Mouse (Mus musculus): ENCODE results near the gene Tubg1.
"Not testable (repeated sequence)": the region's sequence is repeated elsewhere in the genome, so short reads cannot be mapped to it uniquely, and the experiment has no call there.

Gene Tubg1

DNA sequence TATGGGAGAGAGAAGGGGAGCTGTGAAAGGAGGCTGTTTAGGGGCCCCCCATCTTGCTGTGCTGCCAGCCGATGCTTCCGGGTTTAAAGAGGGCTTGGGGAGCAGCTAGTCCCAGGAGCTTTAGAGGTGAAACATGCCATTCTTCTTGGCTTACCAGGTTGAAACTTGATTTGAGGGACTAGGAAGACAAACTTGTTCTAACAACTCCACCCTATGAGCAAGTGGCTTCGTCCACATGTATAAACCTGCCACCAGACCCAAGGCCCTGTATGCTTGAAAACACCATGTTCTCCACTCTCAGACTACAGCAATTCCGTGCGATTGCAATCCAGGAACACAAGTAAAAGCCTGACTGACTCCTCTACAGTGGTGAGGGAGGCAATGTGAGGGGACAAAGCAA, 16.7 kb upstream of the Tubg1 start:
- no peak for DNase-seq

DNA sequence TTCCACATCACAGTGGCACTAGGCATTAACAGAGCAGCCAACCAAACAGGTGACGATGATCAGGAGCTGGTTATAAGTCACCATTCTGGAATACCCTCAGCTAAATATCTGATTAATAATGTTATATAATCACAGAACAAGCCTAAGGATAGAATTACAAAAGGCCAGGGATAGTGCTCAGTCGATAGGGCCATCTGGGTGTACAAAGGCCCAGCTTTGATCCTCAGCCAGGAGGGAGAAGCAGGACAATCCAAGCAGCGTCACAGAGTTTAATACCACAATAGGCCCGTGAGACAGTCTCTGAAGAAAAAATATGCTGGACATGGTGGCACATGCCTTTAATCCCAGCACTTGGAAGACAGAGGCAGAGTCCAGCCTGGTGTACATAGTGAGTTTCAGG, 10.4 kb upstream of the Tubg1 start:
- DNase-seq: no peak

DNA sequence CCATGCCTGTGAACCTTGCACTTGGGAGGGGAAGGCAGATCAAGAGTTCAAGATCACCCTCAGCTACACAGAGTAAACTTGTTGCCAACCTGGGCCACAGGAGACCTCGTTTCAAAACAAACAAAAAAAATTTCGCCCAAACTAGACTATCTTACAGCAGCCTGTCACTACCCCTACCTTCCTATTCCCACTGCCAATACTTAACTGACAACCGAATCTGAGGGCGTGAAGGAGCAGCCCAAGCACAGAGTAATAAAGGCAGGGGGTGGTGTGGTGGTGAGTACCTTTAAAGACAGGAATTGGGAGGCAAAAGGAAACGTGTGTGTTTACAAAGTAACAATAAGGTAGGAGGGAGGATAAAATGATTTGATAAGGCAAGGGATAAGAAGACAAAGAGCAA, 9.0 kb upstream of the Tubg1 start:
- DNase-seq: no peak

DNA sequence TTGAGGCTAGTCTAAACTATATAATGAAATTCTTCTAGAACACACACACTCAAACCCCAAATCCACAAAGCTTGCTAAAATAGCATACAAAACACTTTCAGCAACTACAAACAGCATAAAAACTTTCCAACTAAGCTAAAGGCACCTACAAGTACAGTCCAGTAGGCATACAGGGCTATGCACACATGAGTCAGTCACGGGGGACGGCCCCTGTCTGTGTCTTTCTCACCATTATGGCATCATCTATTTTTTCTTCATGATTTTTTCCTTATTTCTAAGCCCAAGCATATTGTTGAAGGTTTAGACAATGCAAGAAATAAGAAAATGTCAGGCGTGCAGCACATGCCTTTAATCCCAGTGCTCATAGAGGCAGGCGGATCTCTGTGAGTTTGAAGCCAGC, 8.6 kb upstream of the Tubg1 start:
- DNase-seq: no peak

DNA sequence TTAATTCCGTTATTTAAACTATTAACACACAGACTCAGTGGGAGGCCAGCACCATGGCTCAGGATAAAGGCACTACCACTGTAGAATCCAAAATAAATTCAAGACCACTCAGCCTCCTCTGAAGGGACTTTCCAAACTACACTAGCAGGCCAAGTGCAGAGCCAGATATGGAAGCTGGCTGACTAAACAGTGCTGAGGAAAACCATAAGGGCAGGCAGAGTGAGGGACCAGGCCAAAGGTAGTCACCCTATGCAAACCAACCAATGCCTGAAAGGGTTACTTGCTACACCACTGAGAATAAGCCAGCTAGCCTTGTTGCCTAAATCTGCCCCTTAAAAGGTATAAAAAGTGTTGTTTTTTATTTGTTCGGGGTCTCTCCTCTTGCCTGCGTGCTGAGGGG, 7.6 kb upstream of the Tubg1 start:
- no peak for DNase-seq

DNA sequence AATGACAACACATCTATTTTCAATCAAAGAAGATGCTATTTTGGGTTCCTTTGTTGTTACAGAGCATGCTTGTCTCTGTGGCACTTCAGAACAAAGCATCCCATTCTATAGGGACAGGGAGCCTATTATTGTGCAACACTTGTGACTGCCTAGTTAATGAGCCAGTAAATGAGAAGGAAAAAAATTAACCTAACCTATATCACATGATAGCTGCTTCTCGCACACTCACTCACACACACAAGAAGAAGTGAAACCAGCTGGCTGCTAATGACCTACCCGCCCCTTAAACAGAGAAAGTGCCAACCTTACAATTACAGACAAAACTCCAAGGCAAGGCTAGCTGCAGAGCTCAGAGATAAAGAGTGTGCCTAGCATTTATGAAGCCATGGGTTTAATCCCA, 4.2 kb upstream of the Tubg1 start:
- peak in 1 of 2 experiments; percentile 12 for DNase-seq

DNA sequence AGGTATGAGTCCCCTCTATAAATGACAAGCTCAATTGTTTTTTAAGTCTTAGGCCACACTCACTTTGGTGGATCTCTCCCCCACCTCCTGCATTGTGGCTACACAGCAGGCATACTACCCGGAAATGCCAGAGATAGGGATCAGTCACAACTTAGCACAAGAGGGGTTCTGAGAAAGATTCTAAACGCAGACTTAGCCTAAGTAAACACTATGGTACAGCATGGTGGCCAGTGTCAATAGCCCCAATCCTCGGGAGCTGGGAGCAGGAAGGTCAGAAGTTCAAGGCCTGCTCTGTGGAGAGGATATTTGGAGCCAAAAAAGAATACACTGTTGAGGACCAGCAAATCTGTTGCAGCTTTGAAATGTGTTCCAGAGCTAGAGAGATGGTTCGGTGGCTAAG, 1.6 kb upstream of the Tubg1 start:
- no peak for DNase-seq

DNA sequence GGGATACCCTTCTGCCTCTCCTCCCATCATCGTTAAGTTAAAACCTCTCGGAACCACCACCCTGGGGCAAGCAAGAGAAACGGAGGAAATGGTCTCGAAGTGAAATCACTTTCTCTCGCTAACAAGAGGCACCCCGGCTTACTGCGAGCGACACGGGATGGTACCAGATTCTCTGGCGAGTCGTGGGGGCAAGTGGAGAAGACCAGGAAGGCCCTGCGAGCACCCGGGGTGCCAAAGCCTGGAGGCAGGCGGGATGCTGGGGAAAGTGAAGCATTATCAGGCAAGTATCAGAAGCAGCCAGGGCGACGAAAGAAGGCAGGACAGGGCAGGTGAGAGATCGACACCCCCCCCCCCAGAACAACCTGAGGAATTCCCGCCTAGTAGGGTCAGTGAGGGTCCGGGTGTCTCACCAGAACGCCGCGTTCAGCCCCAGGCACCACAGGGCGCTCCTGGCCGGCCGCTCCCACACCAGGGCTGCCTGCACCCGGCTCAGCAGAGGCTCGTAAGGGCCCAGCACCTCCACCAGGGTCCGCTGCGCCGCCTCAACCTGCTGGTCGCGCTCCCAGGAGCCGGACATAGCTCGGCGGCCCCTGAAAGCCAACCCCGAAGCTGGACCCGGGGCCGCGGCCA, 492 bp upstream of the Tubg1 start:
- no peak for DNase-seq

DNA sequence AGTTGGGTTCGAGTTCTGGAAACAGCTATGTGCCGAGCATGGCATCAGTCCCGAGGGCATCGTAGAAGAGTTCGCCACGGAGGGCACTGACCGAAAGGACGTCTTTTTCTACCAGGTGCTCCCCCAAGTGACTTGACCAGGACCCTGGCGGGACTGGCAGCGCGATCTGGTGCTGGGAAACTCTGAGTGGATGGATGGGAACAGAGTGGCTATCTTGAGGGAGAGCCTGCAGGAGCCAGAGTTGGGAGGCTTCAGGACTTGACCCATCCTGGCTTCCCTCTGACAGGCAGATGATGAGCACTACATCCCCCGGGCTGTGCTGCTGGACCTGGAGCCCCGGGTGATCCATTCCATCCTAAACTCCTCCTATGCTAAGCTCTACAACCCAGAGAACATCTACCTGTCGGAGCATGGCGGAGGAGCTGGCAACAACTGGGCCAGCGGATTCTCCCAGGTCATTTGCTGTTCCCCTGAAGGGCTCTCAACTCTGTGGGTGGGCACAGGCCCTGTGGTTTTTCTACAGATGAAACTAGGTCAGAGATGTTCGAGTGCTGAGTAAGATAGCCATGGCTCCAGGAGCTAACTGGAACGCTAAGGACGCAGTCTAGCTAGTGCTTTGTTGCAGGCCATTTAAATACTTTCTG, 929 bp downstream of the Tubg1 start:
- no peak for DNase-seq

DNA sequence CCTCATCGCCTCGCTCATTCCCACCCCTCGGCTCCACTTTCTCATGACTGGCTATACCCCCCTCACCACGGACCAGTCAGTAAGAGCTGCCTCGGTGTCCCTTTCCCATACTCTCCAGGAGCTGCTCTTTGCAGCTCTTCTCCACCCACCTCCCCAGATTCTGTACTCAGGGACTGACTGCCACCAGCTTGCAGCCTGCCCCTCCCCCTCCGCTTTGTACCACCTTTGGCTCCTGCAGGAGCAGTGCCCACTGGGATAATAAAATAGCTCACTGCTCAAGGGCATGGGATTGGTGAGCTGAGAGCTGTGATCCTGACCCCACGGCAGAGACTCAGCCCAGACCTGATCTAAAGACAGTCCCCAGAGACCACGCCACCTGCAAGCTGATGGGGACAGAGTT, 4.8 kb downstream of the Tubg1 start:
- DNase-seq: peak in 1 of 2 experiments; percentile 25

DNA sequence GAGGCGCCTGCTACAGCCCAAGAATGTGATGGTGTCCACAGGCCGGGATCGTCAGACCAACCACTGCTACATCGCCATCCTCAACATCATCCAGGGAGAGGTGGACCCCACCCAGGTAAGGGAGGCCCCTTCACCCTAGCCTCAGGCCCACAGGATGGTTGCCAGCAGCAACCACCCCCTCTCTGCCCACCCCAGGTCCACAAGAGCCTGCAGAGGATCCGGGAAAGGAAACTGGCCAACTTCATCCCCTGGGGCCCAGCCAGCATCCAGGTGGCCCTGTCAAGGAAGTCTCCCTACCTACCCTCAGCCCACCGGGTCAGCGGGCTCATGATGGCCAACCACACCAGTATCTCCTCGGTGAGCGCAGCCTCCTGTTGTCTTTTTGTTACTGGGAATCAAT, 5.3 kb downstream of the Tubg1 start:
- not testable (repeated sequence) for DNase-seq

DNA sequence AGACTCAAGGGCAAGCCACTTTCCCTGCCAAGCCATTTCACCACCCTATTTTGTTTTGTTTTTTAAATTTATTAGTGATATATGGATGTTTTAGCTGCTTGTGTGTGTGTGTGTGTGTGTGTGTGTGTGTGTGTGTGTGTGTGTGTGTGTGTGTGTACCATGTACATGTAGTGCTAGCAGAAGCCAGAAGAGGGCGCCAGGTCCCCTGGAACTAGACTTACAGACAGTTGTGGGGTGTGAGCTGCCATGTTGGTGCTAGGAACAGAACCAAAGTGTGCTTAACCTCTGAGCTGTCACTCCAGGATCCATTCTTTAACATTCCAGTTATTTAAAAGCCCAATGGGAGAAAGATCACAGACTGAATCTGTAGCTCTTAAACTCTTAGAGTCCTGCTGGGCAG, 7.3 kb downstream of the Tubg1 start:
- peak; percentile 30 to 49 for DNase-seq

DNA sequence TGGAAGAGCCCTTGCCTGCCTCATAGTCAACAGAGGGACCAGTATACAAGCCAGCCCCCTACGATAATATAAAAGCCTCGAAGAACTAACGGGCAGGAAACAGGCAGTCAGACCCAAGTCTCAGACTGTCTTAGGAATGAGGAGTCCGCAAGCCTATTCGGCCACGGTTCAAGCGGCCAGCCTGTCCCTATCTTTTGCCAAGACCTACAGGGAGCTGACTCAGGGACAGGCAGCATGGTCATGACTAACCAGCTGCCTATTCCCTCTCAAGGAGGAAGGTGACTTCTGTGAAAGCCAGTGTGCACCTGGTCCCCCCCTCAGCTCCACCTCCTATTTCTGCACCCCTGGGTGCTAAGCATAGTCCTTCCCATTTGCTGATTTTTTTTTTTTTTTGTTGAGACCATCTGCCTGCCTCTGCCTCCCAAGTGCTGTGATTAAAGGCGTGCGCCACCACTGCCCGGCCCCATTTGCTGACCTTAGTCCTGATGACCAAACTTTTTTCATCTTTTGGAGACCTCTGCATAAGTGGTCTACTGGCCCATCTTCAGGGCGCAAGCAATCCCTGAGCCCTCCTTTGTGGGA, 9.3 kb downstream of the Tubg1 start:
- DNase-seq: no peak

DNA sequence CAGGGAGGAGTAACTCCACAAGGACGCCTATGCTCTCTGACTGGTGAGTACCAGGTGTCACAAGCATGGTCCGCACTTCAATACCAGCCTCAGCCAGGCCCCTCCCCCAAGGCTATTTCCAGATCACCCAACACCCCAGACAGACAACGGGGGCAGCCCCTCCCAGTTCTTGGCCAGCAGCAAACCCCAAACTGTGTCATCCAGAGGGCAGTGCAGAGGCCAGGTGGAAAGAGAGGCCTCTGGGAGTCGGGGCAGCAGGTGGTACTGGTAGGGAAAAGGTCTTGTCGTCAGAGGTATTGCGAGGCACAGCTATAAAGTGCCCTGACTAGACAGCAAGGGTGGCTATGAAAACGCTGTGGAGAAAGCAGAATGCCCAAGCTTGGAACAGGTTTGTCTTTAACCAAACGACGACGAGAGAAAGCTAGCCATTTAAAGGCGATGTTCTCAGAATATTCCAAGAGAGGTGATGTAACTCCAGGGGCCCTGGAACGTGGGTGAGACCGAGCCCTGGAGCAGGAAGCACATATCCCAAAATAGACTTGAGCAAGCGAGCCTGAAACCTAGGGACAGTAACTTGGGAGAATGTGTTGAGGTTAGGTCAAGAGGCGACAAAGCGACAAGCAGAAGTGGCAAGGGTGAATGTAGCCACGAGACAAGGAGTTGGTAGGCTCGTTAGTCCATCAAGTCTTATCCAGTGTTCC, 10.5 kb downstream of the Tubg1 start:
- peak in 1 of 2 experiments; percentile 28 for DNase-seq

DNA sequence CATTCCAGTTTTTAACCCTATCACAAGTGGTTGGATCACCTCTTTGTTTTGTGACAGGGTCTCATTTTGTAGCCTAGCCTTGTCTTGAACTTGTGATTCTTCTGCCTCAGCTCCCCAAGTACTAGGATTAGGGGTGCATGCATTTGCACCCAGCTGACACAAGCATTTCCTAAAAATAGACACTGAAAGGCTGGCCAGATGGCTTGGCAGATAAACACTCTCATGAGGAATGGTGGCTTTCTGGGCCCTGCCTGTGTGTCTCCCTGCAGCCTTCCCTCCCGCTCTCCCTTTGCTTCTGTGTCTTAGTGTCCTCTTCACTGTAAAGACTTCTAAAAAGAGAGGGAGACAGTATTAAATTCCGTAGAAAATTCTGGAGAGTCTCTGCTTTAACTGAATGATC, 11.4 kb downstream of the Tubg1 start:
- no peak for DNase-seq

DNA sequence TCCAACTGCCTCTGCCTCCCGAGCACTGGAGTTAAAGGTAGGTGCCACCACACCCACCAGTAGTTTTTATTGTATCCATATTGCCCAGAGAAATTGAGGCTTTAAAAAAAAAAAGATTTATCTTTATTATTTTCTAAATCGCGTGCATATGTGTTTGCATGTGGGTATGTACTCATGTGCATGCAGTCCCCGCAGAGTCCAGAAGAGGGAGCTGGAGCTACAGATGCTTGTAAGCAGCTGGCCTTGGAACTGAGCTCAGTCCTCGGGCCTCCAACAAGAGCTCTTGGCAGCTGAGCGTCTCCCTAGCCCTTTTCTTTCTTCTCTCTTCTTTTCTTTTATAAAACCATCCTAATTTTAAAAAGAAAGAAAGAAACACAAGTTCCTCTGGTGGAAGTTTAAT, 12.0 kb downstream of the Tubg1 start:
- peak; percentile 68 to 72 for DNase-seq

DNA sequence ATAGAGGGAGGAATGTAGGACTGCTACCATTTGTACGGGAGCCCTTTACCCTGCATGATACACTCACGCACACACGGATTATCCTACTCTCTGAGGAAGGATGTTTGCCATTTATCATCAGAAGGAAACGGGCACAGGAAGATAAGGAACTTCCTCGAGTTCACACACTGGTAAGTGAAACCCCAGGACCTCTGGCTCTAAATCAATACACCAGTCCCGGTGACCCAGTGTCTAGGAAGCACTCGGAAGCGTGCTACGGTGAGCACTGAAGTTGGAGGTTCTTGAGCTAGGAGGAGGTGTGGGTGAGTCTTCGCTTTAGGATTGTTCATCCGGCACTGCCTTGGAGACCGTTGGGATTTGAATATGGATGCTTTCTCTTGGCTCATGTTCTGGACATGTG, 13.3 kb downstream of the Tubg1 start:
- peak in 1 of 2 experiments; percentile 37 for DNase-seq

DNA sequence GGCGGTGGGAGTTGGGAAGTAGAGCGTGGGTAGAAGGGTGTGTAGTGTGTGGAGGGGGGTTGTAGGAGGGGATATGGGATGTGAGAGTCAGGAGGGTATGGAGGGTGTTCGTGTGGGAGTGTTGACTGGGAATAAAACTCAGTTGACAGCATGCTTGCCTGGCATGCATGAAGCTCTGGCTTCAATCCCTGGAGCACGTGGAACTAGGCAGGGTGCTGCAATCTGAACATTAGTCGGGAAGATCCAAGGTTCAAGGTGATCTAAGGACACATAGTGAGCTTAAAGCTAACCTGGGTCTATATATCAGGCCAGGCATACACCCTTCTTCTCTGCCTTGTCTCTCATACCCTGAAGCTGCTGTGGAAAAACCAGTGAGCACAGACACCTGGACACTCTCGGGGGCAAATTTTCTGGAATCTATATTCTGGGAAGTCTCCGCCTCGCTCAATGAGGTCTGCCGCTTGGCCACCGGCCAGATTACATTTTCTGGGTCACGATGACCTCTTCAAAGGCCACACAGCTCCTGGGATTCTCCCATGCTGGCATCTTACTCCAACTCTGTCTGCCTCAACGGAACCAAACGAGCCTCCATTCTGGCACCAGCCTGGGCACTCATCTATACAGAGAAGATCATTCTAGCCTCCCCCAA, 14.6 kb downstream of the Tubg1 start:
- DNase-seq: no peak

DNA sequence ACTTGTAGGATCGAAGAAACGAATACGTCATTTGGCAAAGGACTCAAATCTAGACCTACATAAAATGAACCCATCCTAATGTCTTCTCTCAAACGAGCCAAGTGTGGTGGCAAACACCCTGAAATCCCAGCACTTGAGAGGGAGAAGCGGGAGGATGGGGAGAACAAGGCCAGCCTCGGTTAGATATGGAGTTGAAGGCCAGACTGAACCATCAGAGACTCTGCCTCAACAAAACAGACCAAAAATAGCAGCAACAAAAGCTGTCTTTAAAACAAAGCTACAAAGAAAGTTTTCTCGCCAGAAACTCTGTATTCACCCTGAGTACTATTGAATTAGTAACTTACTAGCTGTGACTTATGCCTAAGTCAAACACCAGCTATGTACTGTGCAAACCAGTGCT, 17.3 kb downstream of the Tubg1 start:
- DNase-seq: no peak

DNA sequence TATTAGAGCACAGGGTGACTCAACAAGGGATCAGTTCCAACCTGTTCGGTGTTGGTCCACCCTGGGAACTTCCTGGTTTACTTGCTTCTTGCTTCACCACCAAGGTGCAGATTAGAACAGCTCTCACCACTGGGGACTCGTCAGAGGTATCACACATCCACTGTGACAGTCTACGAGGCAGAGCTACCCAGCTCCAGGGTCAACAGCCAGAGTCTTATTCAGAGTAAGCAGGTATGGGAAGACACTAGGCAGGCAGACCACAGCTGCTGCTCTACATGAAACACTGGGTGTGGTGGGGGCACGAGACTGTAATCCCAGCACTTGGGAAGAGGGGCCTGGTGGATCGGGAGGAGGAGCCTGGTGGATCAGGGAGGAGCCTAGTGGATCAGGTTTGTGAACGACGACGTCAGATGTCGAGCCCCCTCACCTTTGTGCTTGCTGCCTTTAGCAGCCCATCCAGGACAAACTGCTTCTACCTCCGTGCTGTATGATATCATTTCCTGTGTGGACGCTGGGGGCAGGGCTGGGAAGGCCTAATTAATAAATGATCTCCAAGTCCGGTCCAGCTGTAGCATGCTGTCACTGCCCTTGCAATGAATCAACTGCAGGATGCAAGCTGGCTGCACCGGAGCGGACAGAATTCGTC, 18.9 kb downstream of the Tubg1 start:
- peak; percentile 80 to 87 for DNase-seq

DNA sequence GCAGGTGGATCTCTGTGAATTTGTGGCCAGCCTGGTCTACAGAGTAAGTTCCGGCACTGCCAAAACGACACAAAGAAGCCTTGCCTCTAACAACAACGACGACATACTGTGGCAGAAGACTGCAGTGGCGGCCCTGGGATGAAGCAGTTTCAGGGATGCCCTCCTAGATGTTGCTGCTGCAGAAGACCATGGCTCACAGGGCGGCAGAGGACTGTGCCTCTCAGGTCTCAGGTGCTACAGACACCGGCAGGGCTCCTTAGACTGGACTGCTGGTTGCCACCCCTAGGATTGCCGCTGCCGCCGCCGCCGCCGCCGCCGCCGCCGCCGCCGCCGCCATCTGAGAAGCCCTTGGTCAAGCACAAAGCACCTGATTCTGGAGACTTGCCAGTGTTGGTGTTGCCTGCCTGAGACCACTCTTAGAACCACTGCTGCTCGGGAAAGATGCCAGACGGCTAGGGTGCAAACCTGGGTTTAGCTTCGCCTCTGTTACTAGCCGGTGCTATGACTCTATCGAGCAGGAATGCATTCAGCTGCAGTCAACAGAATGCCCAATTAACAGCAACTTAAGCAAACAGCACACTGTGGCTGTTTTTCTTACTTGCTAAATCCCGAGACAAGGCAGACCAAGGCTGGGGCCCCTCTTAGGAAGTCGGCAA, 20.6 kb downstream of the Tubg1 start:
- peak in 1 of 2 experiments; percentile 55 for DNase-seq

DNA sequence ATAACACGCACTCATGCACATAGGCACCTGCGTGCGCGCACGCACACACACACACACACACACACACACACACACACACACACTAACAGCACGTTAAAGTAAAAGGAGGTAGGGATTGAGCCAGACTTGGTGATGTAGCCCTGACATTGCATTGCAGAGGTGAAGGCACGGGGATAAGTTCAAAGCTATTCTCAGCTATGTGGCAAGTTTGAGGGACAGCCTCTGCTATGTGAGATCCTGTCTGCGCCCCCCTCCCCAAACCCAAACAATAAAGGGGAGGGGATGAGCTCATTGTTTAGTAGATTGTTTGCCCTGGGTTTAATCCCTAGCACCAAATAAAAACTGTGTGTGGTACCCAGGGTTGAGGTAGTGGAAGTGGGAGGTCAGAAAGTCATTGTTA, 21.4 kb downstream of the Tubg1 start:
- DNase-seq: no peak
